Mouse (Mus musculus) adrenal gland, adult 18-20 months (tissue): ENCODE measurements around the gene Diaph3. TPM values are rescaled to one million over a fixed set of nuclear protein-coding genes. Genes with fewer than 3 reads are reported as not detected.

Source experiments
- DNase-seq, 2 experiments: peaks; one replicate each; pipeline ENCODE4 v3.0.0; 2021 to 2022; ENCODE audit warnings: low spot score in 2 of 2
- total RNA-seq, 2 experiments: library from RNA; stranded (reverse); gene quantifications; 1 replicate in 1 of 2; 2 replicates in 1 of 2; pipeline ENCODE4 v1.2.3; 2021

Gene Diaph3
- total RNA-seq, 2 experiments from 2014 or later, result 1.0 to 1.4 TPM

- DNase-seq, result peak in 1 of 2 experiments; percentile 5
Measured at GRCm38 (mm10) chr14:87084906-87085305, 56.1 kb downstream of the Diaph3 start.

- no peak for DNase-seq
Measured at GRCm38 (mm10) chr14:87083911-87084310, 57.1 kb downstream of the Diaph3 start.

DNA sequence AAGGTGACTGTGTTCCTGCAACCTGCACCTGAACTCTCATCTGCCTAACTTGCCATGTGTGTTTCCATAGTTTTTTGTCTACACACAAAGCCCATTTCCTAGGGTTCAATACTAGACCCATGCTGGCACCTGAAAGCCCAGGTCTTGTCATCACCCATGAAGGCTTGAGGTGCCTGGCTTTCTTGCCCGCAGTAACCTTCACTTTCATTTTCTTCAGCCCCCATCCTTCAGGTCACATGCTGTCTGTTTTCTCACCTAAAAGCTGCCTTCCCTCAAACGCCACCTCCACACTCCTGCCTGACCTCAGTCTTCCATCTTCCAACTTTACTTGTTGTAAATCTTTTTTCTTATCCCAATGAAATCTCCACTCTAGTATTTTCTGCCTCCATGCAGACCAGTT is 61.3 kb downstream of the Diaph3 start:
- no peak for DNase-seq

GRCm38 (mm10) chr14:87075021-87075531 is 66.0 kb downstream of the Diaph3 start:
- no peak for DNase-seq

GRCm38 (mm10) chr14:87064281-87064680 is 76.8 kb downstream of the Diaph3 start:
- DNase-seq, result no peak

DNA sequence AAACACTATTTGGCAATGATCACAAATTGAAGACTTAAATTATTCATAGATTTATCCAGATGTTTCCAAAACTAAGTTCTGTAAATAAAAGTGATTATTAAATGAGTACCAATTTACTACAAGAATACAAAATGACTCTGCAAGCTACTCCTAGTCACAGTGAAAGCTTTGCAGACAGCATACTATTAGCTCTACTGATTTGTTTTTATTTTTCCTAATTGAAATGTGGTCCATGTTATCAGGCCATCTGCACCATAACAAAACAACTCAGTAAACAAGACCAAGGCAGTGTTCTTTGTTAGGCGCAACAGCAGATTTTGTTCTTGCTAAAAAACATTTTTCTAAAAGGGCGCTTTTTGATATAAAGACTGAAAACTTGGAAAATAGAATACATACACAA is 84.9 kb downstream of the Diaph3 start:
- no peak for DNase-seq

GRCm38 (mm10) chr14:87051187-87051586 is 89.8 kb downstream of the Diaph3 start:
- no peak for DNase-seq

DNA sequence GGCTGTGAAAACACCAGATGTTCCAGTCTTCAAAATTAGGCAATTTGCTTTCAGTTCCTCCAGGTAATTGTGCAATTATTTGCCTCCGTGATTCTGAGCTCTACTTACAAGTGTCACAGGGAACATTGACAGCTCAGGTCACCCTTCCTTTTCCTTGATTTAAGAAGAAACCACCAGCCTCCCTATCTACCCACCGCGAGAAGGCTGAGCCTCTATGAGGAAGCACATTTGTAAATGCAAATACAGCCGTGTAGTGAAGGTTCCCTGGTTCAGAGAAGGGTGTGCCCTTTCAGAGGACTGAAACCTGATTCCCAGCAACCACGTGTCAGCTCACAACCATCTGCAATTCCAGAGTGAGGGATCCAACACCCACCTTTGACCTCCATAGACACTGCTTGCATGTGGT is 96.6 kb downstream of the Diaph3 start:
- no peak for DNase-seq

DNA sequence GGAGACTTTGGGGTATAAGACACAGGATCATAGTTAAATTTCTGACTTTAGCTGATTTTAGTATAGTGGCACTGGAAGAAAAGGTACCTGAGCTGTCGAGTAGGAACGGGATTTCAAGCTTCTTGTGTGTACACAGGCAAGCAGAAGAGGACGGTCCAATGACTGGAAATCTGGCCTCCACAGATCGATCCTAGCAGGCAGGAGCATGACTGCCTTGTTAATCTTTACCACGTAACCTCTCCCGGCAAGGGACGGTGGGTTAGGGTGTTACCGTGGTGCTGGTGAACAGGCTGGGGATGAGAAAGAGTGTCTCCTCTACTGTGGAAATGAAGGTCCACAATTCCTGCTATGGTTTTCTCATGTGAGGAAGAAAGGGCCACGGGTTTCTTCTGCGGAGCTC is 120.8 kb downstream of the Diaph3 start:
- no peak for DNase-seq

GRCm38 (mm10) chr14:87019687-87020086 is 121.3 kb downstream of the Diaph3 start:
- DNase-seq, result no peak

DNA sequence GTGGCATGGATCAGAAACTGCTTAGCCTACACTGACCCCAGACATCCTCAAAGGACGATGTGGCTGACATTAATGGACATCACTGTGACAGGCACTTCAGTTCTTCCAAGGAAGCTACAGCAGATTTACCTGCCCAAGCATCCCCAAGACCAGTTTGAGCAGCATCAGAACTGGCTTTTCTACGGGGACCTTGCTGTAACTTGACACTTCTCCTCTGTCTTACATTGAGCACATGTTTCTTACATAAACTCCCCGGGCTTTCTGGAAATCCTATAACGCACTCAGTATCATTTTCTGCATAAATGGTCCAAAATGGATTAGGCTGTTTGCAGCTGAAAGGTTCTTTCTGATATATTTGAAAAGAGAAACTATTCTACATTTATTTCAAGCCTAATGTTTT is 143.7 kb downstream of the Diaph3 start:
- no peak for DNase-seq

- no peak for DNase-seq
Measured at GRCm38 (mm10) chr14:86951169-86951568, 189.9 kb downstream of the Diaph3 start.

DNA sequence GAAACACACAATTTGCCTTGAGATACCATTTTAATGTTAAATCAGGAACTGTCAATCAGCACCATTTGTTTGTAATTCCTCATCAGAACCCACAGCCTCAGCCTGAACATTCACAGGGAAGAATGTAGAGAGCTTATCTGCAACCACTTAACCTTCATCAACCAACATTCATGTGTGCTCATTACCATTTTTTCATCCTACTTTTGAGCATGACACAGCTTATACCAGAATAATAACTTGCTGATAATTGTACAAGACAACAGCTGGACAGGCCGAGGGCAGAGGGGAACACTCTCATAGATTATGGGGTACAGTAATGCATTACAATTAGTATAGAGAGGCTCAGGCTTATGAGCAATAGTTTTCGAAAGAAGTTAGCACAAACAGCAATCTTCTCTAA is 203.1 kb downstream of the Diaph3 start:
- no peak for DNase-seq

DNA sequence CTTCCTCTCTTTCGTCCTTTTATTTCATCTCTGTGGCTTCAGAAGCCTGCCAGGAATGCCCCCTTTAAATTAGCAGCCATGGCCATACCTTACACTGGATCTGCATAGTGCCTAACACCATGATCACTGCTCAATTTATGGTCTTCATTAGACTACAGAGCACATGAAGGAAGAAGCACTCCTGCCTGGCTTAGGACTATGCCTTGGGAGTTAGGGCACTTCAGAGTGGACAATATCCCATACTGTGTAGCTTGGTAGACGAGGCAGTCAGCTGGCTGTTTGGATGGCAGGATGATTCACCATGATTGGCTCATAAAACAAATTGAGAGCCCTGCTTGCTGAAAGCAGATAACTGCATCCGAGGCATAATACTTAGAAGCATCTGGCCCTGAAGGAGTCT is 204.6 kb downstream of the Diaph3 start:
- no peak for DNase-seq

DNA sequence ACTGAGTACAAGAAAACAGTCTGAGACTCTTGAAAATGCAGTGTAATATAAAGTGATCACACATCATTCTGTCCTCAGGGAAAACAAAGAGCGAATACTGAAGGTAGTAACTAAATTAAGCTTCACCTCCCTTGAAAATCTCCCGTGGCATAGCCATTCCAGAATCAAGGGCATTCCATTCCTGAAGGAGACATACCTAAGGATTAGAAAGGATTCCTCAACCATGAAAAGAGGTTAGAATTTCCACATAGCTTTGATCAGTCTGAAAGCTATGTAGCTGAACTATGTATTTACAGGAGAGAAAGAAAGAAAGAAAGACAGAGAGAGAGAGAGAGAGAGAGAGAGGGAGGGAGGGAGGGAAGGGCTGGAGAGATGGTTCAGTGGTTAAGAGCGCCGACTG is 210.3 kb downstream of the Diaph3 start:
- DNase-seq, result no peak

DNA sequence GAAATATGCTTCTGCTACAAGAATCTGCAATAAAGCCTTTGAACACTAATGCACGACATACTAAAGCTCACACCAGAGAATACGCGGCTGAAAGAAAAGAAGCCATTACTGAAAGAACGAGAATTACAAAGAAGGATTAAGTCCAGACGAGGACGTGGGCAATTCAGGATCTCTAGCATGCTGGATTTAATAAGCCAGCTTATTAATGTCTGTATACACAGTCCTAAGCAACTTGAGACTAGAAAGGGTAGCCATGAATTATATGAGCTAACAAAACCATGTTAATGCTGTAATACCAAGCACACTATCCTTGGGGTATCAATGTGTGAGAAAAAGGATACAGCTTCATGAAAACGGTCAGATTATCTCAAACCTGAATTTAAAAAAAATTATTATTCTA is 214.2 kb downstream of the Diaph3 start:
- no peak for DNase-seq

DNA sequence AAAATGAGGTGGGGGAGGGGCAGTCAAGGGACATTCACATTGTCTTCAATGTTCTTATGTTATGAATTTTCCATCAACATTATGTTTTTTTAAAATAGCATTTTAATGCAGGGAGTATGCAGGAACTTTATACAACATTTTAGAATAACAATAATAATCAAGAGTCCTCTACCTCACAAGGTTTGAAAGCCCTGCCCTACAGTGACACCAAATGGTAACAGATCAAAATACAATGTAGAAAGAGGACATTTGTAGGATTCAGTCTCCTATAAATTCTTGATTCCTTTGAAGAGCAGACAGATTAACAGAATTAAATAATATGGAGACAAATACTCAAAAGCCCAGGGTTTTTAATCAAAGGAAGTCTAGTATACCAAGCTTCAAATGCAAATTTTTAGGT is 242.1 kb downstream of the Diaph3 start:
- no peak for DNase-seq

DNA sequence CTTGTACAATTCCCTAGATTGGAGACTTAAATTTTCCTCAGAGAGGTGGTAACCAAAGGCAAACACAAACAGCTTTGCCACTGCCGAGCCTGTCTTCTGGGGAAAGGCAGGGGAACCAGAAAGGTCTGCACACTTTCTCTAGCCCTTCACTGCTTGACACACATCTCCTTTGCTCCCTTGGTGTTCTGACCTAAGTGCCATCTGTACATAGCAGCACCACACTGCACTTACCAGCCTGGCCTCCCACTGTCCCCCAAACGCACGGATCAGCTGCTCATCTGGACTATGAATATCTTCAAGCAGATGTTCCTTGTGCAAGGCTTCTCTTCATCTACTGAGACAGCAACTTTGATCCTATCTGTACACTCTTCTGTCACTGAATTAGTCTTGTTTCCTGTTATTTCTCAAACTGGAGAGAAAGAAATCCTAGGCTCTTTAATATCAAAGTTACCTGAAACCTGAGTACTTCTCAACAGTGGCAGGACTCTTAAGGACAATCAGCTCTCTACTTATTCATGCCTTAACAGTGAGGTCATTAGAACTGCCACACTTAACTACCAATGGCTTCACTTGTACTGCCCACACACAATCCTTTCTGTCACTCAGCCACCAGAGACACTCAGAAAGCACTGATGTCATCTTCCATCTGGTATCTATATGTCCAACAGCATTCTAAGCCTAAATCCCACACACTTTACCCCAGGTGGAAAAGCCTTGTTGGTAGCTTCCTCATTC is 251.8 kb downstream of the Diaph3 start:
- DNase-seq, result no peak

GRCm38 (mm10) chr14:86885417-86886098 is 255.5 kb downstream of the Diaph3 start:
- no peak for DNase-seq

DNA sequence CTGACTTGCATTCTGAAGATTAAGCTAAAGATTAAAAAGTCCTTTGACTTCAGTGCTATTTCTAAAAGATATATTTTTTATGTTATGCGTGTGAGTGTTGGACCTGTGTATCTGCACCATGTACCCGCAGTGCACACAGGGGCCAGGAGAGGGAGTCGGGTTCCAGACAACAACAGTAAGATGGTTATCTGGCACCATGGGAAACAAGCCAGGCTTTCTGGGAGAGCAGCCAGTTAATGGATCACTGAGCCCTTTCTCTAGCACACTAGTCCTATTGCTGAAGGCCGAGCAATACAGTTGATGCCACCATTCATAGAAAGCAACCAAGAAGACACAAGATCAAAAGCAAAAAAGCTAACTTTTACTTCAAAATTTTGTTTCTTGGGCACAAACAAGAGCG is 271.5 kb downstream of the Diaph3 start:
- peak in 1 of 2 experiments; percentile 6 for DNase-seq

DNA sequence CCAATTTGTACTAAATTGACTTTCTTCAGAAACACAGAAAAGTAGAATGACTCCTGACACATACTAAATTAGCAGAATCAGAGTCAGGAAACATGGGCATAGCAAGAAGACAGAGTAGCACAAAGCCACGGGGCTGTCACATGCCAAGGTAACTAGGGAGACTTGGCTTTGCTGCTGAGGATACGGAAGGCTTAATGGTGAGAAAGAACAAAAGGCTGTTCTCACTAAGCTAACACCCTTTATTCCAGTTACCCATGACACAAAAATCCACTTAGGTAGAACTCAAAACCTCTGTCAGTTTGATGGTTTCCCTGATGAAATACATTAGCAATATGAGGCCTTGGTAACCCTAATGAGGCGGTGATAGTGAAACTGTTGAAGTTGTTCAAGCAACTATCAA is 273.9 kb downstream of the Diaph3 start:
- DNase-seq, result no peak

DNA sequence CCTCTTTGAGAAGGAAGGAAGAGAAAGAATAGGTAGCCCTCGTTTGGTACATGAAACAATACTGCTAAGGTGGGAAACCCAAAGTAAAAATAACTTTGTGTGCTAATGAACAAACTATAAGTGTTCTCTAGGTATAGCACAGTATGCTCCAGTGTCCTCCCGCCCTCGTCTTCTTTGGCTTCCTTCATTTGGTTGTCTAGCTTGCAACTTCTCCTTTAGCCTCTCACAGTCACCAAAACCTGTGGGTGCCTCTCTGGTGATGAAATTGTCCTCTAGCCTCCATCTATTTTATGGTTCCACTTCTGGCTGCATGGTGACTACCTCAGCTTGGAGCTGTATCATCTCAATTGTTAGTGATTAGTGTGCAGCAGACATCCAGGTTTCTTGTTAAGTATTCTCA is 277.0 kb downstream of the Diaph3 start:
- DNase-seq, result no peak
